Mouse (Mus musculus) erythroblast, embryonic 14.5 days (primary cell): ENCODE results near the gene Gm4969. TPM values are rescaled to one million over a fixed set of nuclear protein-coding genes. Genes with fewer than 3 reads are reported as not detected.
A peak's percentile ranks its signal among the peaks of the same experiment; 100 is the strongest.
"Not testable (repeated sequence)": the region's sequence is repeated elsewhere in the genome, so short reads cannot be mapped to it uniquely, and the experiment has no call there.

ENCODE experiments used
- H3K27me3 ChIP-seq: 2 replicates; pipeline ENCODE4 v1.6.1; 2012; ENCODE audit warnings: inconsistent platforms; ENCODE audit not compliant: control insufficient read depth
- H3K36me3 ChIP-seq: 2 replicates; pipeline ENCODE4 v1.6.1; 2012; ENCODE audit warnings: mild to moderate bottlenecking, inconsistent platforms; ENCODE audit not compliant: control insufficient read depth
- H3K4me1 ChIP-seq: 2 replicates; pipeline ENCODE4 v1.6.1; 2012; ENCODE audit warnings: inconsistent platforms; ENCODE audit not compliant: control insufficient read depth
- H3K4me3 ChIP-seq: replicated peaks from 2 replicates; pipeline ENCODE3; 2012; ENCODE audit warnings: moderate library complexity, mild to moderate bottlenecking, inconsistent platforms
- H3K9me3 ChIP-seq: 2 replicates; pipeline ENCODE4 v1.6.1; 2012; ENCODE audit warnings: low read length, inconsistent platforms, mixed read lengths; ENCODE audit not compliant: control insufficient read depth
- GATA1 ChIP-seq: IDR thresholded peaks from 2 replicates; pipeline ENCODE4 v1.6.1; 2012; ENCODE audit warnings: low read length, inconsistent platforms, mixed read lengths
- TAL1 ChIP-seq: IDR thresholded peaks from 3 replicates; pipeline ENCODE4 v1.6.1; 2012; ENCODE audit warnings: low read length, inconsistent platforms, mixed read lengths
- polyA plus RNA-seq: library from polyadenylated mRNA; stranded (reverse); fragments of >175 nt; gene quantifications from 2 replicates; pipeline ENCODE4 v1.2.3, GENCODE M21; 2012

Gm4969 gene
- polyA plus RNA-seq, 1 experiment: not detected

DNA sequence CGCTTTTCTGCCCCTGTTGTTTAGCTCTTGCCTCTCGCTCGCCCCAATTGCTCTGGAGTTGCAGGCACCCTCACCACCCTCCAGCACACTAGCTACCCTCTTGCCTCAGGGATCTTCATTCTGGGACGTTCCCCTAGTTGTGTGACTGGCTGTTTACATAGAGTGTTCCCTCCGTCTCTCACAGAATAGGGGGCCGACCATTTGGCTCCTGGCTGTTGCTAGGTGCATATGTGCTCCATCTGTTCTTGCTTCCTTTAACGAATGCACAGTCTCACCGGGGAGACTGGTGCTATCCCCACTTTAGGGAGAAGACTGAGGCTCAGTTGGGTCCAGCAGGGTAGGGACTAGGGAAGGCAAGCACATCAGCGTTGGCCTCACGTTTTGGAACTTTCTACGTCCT, 40.4 kb upstream of the Gm4969 start:
- TF ChIP-seq TAL1: no peak
- no peak for TF ChIP-seq GATA1
- peaks cover 12% of the 10 kb centered on the region for H3K36me3 ChIP-seq
- H3K27me3 ChIP-seq: peaks cover 34% of the 10 kb centered on the region
- no peak overlapping the region for H3K4me3 ChIP-seq
- no peaks in the 10 kb centered on the region for H3K9me3 ChIP-seq
- peaks cover 30% of the 10 kb centered on the region for H3K4me1 ChIP-seq

DNA sequence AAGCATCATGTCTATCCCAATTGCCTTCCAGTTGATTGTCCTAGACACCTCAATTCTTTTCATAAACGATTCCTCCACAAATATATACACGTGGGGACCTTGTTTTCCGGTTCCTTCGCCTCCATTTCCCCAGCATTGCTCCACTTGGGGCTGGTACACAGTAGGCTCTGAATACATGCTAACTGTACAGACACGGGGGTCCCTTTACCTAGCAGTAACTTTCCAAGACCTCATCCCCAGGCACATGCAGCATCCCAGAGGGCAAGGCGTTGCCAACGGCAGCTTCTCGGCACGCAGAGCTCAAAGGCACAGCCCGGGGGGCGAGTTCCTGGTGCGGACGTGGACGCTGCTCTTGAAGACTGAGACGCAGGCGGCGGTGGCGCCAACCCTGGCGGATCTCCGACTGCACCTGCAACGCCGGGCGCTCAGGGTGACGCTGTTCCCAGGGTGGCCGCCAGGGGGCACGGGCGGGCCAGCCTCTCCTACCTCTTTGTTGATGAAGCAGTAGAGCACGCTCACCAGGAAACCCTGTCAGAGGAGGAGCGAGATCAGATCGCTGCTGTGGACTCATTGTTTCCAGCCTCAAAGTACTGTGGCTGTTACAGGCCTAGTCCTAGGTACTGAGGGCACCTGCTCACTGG, 39.1 kb upstream of the Gm4969 start:
- Histone ChIP-seq H3K9me3 (no peaks in the 10 kb centered on the region), H3K36me3 (peaks cover 25% of the 10 kb centered on the region), H3K27me3 (peaks cover 23% of the 10 kb centered on the region), H3K4me1 (peaks cover 30% of the 10 kb centered on the region), H3K4me3 (no peak overlapping the region)
- TF ChIP-seq GATA1 (no peak), TAL1 (no peak)

DNA sequence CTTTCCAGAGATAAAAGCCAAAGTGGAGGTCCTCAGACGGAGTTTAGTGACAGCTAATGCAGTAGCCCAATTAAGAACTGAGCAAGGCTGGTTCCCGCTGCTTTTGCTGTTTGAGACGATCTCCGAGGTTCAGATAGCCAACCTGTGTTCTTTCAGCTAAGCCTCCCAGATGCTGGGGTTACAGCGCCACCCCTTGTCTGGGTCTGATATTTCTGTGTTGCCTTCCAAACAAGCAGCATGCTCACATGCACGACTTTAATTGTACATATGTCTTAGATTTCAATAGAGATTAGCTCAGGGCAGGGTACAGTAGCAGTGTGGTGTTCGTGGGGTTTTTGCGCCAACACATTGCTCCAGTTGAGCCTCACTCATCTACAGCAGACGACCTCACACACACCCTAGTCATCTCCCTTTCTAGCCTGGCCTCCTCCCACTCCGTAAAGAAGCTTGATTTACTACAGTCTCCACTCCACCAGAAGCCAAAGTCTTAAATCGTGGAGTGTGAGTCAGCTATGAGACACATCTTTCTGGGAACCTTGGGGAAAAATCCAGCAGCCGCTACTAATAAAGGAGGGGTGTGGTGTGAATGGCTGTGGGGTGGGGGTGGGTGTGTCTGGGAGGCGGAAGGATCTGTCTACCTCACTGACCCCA, 37.8 kb upstream of the Gm4969 start:
- peaks cover 37% of the 10 kb centered on the region for H3K4me1 ChIP-seq
- H3K9me3 ChIP-seq: no peaks in the 10 kb centered on the region
- no peak overlapping the region for H3K4me3 ChIP-seq
- peaks cover 38% of the 10 kb centered on the region for H3K36me3 ChIP-seq
- no peak for TF ChIP-seq GATA1
- no peak for TF ChIP-seq TAL1
- H3K27me3 ChIP-seq: peaks cover 17% of the 10 kb centered on the region

DNA sequence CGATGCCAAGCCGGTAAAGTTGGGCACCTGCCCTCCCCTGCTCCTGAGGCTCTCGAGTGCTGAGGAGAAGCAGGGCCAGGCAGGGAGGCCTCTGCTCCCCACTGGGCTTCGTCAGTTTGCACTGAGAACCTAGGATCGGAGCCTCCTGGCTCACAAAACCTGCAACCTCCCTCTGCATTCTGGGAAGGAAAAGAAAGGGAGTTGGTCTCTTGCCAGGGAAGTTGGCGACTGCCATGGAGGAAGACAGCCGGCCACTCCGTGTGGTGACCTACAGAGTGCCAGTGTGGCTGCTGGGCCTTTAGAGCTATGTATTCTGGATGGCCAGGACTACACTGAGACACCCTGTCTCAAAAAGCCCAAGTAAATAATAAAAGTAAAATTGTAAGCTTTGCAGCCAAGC, 36.6 kb upstream of the Gm4969 start:
- peaks cover 41% of the 10 kb centered on the region for H3K36me3 ChIP-seq
- TF ChIP-seq GATA1 (no peak), TAL1 (no peak)
- peaks cover 10% of the 10 kb centered on the region for H3K27me3 ChIP-seq
- no peaks in the 10 kb centered on the region for H3K9me3 ChIP-seq
- peaks cover 37% of the 10 kb centered on the region for H3K4me1 ChIP-seq
- no peak overlapping the region for H3K4me3 ChIP-seq

DNA sequence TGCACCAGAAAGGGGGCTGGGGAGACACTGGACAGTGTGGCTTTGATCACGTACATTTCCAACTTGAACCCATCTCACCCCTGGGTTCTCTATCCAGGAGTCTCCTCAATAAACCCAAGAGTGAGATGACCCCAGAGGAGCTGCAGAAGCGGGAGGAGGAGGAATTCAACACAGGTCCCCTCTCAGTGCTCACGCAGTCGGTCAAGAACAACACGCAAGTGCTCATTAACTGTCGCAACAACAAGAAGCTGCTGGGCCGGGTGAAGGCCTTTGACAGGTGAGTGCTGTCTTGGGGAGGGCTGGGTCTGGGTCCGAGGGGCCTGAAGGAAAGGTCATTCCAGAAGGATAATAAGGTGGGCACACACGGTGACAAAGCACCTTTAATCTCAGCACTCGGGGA, 33.0 kb upstream of the Gm4969 start:
- not testable (repeated sequence) for H3K9me3 ChIP-seq, H3K4me3 ChIP-seq
- Histone ChIP-seq H3K36me3 (peaks cover 43% of the 10 kb centered on the region), H3K27me3 (peaks cover 13% of the 10 kb centered on the region), H3K4me1 (peaks cover 52% of the 10 kb centered on the region)

DNA sequence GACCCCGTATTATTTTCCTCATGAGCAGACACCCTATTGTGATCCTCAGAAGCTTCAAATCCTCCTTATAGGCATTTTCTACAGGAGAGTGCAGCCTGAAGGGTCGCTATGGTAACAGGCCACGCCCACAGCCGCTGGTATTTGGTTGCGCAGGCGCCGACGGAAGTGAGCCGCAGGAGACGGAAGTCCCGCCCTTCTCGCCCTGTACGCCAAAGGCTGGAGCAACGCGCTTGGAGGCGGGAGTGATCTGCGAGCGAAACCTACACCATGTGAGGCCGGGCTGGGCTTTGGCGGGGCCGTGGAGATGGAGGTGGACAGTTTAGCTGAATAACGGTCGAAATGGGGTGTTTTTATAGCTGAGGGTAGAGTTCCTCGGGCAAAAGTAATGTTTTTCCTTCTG, 31.5 kb upstream of the Gm4969 start, which contains the start of gene Snrpd2:
Snrpd2 (plus strand) TSS at position 97 of the 400 bp plus-strand sequence.
- Histone ChIP-seq H3K9me3 (no peaks in the 10 kb centered on the region), H3K4me3 (peak within 1 kb of the TSS; percentile 81), H3K36me3 (peaks cover 40% of the 10 kb centered on the region), H3K4me1 (peaks cover 50% of the 10 kb centered on the region), H3K27me3 (peaks cover 13% of the 10 kb centered on the region)
- no peak for TF ChIP-seq GATA1
- no peak for TF ChIP-seq TAL1

DNA sequence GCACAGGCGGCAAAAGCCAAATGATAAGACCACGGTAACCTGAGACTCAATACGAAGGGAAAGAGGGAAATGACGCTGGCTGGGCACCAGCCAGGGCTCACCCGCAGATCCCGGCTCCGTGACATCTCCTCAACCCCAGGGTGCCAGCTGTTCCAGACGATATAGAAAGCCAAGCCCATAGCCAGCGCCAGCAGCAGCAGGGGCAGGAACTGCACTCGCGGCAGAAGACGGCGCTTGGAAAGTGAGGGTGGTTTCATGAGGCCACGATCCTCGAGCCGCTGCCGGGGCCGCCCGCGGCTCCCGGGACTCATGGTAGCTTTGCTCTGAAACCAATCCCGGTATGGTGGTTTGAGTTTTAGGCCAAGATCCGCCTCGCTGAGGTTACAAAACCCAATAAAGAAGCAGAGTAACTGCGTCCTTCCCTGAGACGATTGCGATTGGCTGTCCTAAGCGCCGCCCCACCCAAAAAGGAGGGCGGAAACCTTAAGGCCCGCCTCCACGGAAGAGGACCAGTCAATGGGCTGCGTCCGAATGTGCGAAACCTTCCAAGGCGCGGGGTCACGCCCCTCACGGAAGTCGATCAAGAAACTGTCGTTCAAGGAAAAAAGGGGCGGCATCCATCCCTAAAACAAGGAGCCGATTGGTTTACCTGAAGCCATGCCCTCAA, 30.8 kb upstream of the Gm4969 start, which contains the start of gene Qpctl:
Qpctl (minus strand) TSS at position 417 of the 667 bp plus-strand sequence.
- TF ChIP-seq GATA1 (no peak), TAL1 (no peak)
- peaks cover 50% of the 10 kb centered on the region for H3K4me1 ChIP-seq
- H3K9me3 ChIP-seq: no peaks in the 10 kb centered on the region
- H3K36me3 ChIP-seq: peaks cover 35% of the 10 kb centered on the region
- peak within 1 kb of the TSS; percentile 81 for H3K4me3 ChIP-seq
- peaks cover 13% of the 10 kb centered on the region for H3K27me3 ChIP-seq

DNA sequence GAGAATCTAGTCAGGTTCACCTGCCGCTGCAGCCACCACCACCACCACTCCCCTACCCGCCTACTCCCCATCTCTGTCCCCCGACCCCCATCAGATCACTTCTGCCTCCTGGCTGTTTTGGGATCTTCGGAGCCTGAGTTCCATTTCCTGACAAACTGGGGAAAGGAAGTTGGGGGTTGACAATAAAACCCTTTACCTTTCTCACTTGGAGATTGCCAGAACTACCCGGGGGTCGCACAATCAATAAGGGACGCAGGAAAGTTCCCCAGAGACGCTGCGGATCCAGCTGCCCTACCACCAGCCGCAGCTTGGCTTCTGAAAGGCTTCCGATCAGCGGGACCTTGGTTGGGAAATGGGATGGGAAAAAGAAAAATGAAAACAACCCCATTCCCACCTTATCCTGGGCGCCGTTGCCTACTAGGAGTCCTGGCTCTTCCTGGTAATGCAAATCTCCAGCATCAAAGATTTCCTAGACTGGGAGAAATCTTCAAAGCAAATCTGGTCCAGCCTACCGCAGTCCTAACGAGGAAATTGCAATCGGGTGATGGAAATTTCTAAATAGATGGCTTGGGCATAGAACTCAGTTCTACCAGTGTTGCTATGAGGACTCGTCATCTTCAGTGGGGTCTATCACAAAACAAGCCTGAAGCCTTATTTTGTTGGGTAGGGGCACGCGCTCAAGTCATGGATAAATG, 30.2 kb upstream of the Gm4969 start:
- H3K36me3 ChIP-seq: peaks cover 29% of the 10 kb centered on the region
- no peaks in the 10 kb centered on the region for H3K9me3 ChIP-seq
- peaks cover 13% of the 10 kb centered on the region for H3K27me3 ChIP-seq
- peaks cover 50% of the 10 kb centered on the region for H3K4me1 ChIP-seq
- peak overlapping the region; percentile 81 for H3K4me3 ChIP-seq
- no peak for TF ChIP-seq TAL1
- no peak for TF ChIP-seq GATA1
